Mouse (Mus musculus): ENCODE data around the gene Ctf2. TPM values are rescaled to one million over a fixed set of nuclear protein-coding genes. Genes with fewer than 3 reads are reported as not detected.
A peak's percentile ranks its signal among the peaks of the same experiment; 100 is the strongest.
"Not testable (repeated sequence)": the region's sequence is repeated elsewhere in the genome, so short reads cannot be mapped to it uniquely, and the experiment has no call there.

Ctf2 gene
- polyA plus RNA-seq, 1 experiment, result not detected

DNA sequence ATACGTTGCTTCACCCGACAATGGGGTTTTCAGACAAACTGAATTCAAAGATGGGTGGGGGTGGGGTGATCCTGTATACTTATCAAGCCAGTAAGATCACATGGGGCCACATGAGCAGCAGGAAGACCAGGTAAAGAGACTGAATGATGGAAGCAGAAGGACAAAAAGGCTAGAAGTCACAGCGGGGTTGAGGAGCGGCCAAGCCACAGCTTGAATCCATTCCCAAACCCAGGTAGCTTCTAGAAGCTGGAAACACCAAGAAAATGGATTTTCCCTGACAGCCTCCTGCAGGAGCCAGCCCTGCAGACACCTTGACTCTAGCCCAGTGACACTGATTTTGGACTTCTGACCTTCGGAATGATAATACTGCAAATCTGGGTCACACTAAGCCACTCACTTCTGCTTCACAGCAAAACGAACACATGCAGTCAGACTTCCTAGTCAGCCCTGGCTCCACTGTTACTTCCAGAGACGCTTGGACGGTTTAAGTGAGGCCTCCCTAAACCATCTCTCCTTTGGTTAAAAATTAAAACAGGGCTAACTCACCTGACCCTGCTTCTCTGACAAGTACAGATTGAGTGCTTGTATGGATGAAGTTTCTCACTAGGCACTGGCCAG, 28.3 kb downstream of the Ctf2 start:
- H3K27ac ChIP-seq (ENCODE audit: insufficient read depth, low read length), result no peak overlapping the region
- no peak overlapping the region for H3K9ac ChIP-seq (ENCODE audit: low read depth, poor library complexity, severe bottlenecking)
- peaks cover 5% of the 10 kb centered on the region; the same call in 1 of the 2 replicates for H3K36me3 ChIP-seq (ENCODE audit: control insufficient read depth, insufficient read depth, low read length, poor library complexity, severe bottlenecking)
- no peaks in the 10 kb centered on the region for H3K9me3 ChIP-seq (replicated peaks; ENCODE audit: control insufficient read depth, insufficient read depth, low read length, poor library complexity, severe bottlenecking)
- H3K27me3 ChIP-seq (ENCODE audit: control insufficient read depth, insufficient read depth, low read length, poor library complexity, severe bottlenecking), result no peaks in the 10 kb centered on the region
- H3K4me3 ChIP-seq (ENCODE audit: low read depth, low read length), result no peak overlapping the region
- H3K4me1 ChIP-seq (ENCODE audit: control insufficient read depth, insufficient read depth, low read length), result no peaks in the 10 kb centered on the region
- TF ChIP-seq CTCF (IDR thresholded peaks at IDR 0.05; ENCODE audit: low read depth, low read length), result no peak
- no peak for TF ChIP-seq EP300 (IDR thresholded peaks at IDR 0.05; ENCODE audit: insufficient read depth, low read depth, low read length)
- no peak for TF ChIP-seq POLR2A (IDR thresholded peaks at IDR 0.05; ENCODE audit: insufficient read depth, low read length)

DNA sequence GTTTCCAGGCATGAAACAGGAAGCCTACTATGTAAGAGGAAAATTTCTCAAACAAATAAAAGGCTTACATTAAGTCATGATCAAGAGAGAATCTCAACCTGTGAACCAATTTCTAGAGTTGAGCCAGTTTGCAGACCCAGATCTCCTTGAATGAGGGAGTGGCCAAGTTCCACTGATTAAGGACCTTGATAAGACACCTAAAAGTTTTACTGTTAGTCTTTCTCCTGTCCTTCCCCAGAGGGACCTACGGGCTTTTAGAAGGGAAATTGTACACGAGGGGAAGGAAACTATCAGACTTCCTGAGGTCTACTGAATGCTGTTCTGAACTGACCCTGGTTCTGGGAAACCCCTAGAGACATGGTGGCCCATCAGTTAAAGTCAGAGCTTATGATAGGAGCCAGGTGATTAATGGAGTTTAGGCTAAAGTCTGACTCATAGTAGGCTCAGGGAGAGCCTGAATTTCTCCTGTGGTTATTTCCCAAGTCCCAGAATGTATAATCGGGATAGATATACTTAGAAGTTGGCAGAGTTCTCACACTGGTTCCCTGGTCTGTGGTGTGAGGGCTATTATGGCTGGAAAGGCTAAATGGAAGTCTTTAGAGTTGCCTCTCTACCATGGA, 31.1 kb downstream of the Ctf2 start:
- H3K9ac ChIP-seq (ENCODE audit: low read depth, poor library complexity, severe bottlenecking), result no peak overlapping the region
- TF ChIP-seq POLR2A (IDR thresholded peaks at IDR 0.05; ENCODE audit: insufficient read depth, low read length) (no peak), EP300 (IDR thresholded peaks at IDR 0.05; ENCODE audit: insufficient read depth, low read depth, low read length) (no peak), CTCF (IDR thresholded peaks at IDR 0.05; ENCODE audit: low read depth, low read length) (no peak)
- H3K27me3 ChIP-seq (ENCODE audit: control insufficient read depth, insufficient read depth, low read length, poor library complexity, severe bottlenecking), result no peaks in the 10 kb centered on the region
- no peaks in the 10 kb centered on the region for H3K4me1 ChIP-seq (ENCODE audit: control insufficient read depth, insufficient read depth, low read length)
- H3K9me3 ChIP-seq (replicated peaks; ENCODE audit: control insufficient read depth, insufficient read depth, low read length, poor library complexity, severe bottlenecking), result no peaks in the 10 kb centered on the region
- no peak overlapping the region for H3K4me3 ChIP-seq (ENCODE audit: low read depth, low read length)
- H3K27ac ChIP-seq (ENCODE audit: insufficient read depth, low read length), result no peak overlapping the region
- peaks cover under 1% of the 10 kb centered on the region; the same call in 1 of the 2 replicates for H3K36me3 ChIP-seq (ENCODE audit: control insufficient read depth, insufficient read depth, low read length, poor library complexity, severe bottlenecking)

DNA sequence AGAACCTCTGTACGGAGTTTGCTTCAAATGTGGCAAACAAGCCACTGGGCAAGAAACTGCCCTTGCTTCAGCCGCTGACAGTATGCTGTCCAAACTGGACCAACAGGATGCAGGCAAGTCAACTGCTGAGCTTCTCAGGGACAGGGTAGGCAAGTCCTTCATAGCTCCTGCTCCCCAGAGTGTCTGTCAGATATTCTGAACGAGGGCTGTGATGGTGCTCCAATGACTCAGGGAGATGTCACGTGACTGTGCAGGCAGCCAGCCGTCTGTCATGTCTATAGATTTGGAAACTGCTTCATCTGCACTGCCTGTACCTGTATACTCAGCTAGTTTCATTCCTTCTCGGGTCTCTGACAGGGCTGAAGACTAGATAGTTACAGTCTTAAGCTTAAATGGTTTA, 33.0 kb downstream of the Ctf2 start:
- Histone ChIP-seq H3K36me3 (ENCODE audit: control insufficient read depth, insufficient read depth, low read length, poor library complexity, severe bottlenecking) (no peaks in the 10 kb centered on the region), H3K9me3 (replicated peaks; ENCODE audit: control insufficient read depth, insufficient read depth, low read length, poor library complexity, severe bottlenecking) (no peaks in the 10 kb centered on the region), H3K27me3 (ENCODE audit: control insufficient read depth, insufficient read depth, low read length, poor library complexity, severe bottlenecking) (no peaks in the 10 kb centered on the region), H3K4me1 (ENCODE audit: control insufficient read depth, insufficient read depth, low read length) (no peaks in the 10 kb centered on the region), H3K27ac (ENCODE audit: insufficient read depth, low read length) (no peak overlapping the region), H3K4me3 (ENCODE audit: low read depth, low read length) (no peak overlapping the region), H3K9ac (ENCODE audit: low read depth, poor library complexity, severe bottlenecking) (no peak overlapping the region)
- no peak for TF ChIP-seq EP300 (IDR thresholded peaks at IDR 0.05; ENCODE audit: insufficient read depth, low read depth, low read length)
- no peak for TF ChIP-seq CTCF (IDR thresholded peaks at IDR 0.05; ENCODE audit: low read depth, low read length)
- no peak for TF ChIP-seq POLR2A (IDR thresholded peaks at IDR 0.05; ENCODE audit: insufficient read depth, low read length)

DNA sequence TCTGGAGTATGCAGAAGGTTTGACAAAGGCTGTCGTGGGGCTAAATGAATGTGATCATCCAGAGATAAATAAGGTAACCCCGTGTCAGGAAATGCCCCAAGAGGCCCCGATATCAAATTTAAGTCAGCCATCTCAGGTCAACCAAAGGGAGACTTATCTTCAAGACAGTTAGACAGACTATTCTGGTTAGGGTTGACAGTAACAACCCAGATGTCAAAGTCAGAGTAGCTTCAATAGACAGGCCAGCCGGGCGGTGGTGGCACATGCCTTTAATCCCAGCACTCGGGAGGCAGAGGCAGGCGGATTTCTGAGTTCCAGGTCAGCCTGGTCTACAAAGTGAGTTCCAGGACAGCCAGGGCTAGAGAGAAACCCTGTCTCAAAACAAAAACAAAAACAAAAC, 38.2 kb downstream of the Ctf2 start:
- not testable (repeated sequence) for H3K9me3 ChIP-seq (replicated peaks; ENCODE audit: control insufficient read depth, insufficient read depth, low read length, poor library complexity, severe bottlenecking); H3K4me3 ChIP-seq (ENCODE audit: low read depth, low read length); H3K4me1 ChIP-seq (ENCODE audit: control insufficient read depth, insufficient read depth, low read length); H3K27ac ChIP-seq (ENCODE audit: insufficient read depth, low read length); H3K36me3 ChIP-seq (ENCODE audit: control insufficient read depth, insufficient read depth, low read length, poor library complexity, severe bottlenecking); H3K9ac ChIP-seq (ENCODE audit: low read depth, poor library complexity, severe bottlenecking); H3K27me3 ChIP-seq (ENCODE audit: control insufficient read depth, insufficient read depth, low read length, poor library complexity, severe bottlenecking)

DNA sequence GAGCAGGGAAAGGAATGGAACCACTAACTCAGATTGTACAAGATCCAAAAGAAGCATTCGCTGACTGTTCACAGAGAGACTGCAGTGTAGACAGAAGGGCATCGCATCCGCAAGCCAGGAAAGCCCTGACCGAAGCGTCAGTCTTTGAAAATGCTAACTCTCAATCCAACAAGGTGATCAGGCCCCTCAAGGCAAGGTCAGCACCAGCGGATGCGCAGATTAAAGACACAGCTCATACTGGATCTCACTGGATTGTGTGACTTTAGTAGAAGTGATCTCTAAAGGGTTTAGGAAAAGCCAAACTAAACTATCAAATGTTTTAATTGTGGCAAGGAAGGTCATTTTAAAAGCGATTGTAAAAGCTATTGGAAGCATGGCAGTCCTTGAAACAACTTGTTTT, 38.7 kb downstream of the Ctf2 start:
- H3K9me3 ChIP-seq (replicated peaks; ENCODE audit: control insufficient read depth, insufficient read depth, low read length, poor library complexity, severe bottlenecking), result no peaks in the 10 kb centered on the region
- TF ChIP-seq EP300 (IDR thresholded peaks at IDR 0.05; ENCODE audit: insufficient read depth, low read depth, low read length), result peak; percentile 74
- TF ChIP-seq CTCF (IDR thresholded peaks at IDR 0.05; ENCODE audit: low read depth, low read length), result no peak
- no peak for TF ChIP-seq POLR2A (IDR thresholded peaks at IDR 0.05; ENCODE audit: insufficient read depth, low read length)
- no peak overlapping the region for H3K9ac ChIP-seq (ENCODE audit: low read depth, poor library complexity, severe bottlenecking)
- no peaks in the 10 kb centered on the region for H3K4me1 ChIP-seq (ENCODE audit: control insufficient read depth, insufficient read depth, low read length)
- H3K4me3 ChIP-seq (ENCODE audit: low read depth, low read length), result no peak overlapping the region
- H3K27ac ChIP-seq (ENCODE audit: insufficient read depth, low read length), result no peak overlapping the region
- no peaks in the 10 kb centered on the region for H3K27me3 ChIP-seq (ENCODE audit: control insufficient read depth, insufficient read depth, low read length, poor library complexity, severe bottlenecking)
- no peaks in the 10 kb centered on the region for H3K36me3 ChIP-seq (ENCODE audit: control insufficient read depth, insufficient read depth, low read length, poor library complexity, severe bottlenecking)

DNA sequence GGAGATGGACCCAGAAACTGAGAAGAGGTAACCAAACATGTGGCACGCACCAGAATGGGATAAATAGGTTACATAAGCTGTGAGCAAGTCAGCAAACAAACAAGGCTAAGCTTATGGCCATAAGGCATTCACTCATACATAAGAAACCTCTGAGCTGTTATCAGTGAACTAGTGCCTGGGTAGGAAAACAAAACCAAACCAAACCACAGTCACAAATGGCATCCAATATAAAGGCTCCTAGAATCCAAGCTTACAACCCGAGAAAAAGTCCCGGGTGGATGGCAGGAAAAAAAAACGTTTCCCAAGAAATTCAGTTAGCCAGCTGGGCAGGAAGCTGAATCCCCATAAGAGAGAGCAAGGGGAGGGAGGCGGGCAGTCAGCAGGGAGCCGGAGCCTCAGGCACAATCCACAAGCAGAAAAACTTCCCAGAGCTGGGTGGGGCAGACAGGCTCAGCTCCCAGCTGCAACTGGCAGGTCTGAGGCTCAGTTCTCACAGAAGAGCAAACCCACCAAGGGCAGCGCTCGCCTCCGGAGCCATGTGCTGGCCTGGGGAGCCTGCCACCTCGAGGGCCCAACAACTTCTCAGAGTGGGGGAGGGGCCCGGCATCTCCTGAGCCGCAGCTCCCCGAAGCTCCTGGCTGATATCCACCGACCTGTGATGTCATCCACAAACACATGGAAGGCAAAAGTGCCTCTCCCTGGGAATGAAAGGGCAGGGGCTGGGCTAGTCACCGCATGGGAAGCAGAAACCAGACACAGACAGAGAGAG, 40.6 kb downstream of the Ctf2 start:
- H3K36me3 ChIP-seq (ENCODE audit: control insufficient read depth, insufficient read depth, low read length, poor library complexity, severe bottlenecking), result no peaks in the 10 kb centered on the region
- H3K27ac ChIP-seq (ENCODE audit: insufficient read depth, low read length), result peak overlapping the region; percentile 87
- no peaks in the 10 kb centered on the region for H3K27me3 ChIP-seq (ENCODE audit: control insufficient read depth, insufficient read depth, low read length, poor library complexity, severe bottlenecking)
- TF ChIP-seq EP300 (IDR thresholded peaks at IDR 0.05; ENCODE audit: insufficient read depth, low read depth, low read length) (peak; percentile 86), CTCF (IDR thresholded peaks at IDR 0.05; ENCODE audit: low read depth, low read length) (no peak)
- H3K4me1 ChIP-seq (ENCODE audit: control insufficient read depth, insufficient read depth, low read length), result no peaks in the 10 kb centered on the region
- no peaks in the 10 kb centered on the region for H3K9me3 ChIP-seq (replicated peaks; ENCODE audit: control insufficient read depth, insufficient read depth, low read length, poor library complexity, severe bottlenecking)
- no peak overlapping the region for H3K9ac ChIP-seq (ENCODE audit: low read depth, poor library complexity, severe bottlenecking)
- H3K4me3 ChIP-seq (ENCODE audit: low read depth, low read length), result peak overlapping the region; percentile 56

Data from ES-Bruce4 (cell line).